Mouse (Mus musculus): ENCODE measurements around the gene Cers2.

GRCm38 (mm10) chr3:95285390-95285789 is 29.2 kb upstream of the Cers2 start:
- TF ChIP-seq CTCF (IDR thresholded peaks at IDR 0.05; ENCODE audit: extremely low read depth, insufficient read depth, low read length), result no peak
- TF ChIP-seq POLR2A (IDR thresholded peaks at IDR 0.05; ENCODE audit: extremely low read depth, insufficient read depth, low read length), result no peak
